Mouse (Mus musculus): Measurements from ENCODE around the gene Tas2r130. TPM values are rescaled to one million over a fixed set of nuclear protein-coding genes. Genes with fewer than 3 reads are reported as not detected.

Gene Tas2r130
- not detected for polyA plus RNA-seq (2014; fragmentation: Illumina TruSeq; extraction: RNeasy Lipid Tissue Mini Kit (QIAGEN cat#74804); ENCODE audit: low read depth, low replicate concordance)

DNA sequence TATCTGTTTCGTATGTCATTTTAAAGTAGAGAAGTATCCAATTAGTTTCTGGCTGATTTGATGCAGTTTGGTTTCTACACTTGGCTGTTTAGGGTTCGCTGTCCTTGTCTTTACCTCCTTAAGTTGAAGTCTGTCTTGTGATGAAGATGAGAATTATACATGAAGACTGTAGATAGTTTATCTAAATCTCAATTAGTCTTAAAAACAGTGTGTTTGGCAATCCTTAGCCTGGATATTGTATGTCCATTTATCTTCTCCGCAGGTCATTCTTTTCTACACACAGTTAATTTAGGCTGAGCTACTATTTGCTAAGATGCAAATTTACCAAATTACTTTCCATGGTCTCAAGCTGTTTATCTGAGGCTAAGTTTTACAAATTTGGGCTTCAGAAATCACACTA lies at the start of gene Tas2r130:
Gene Tas2r130, minus strand, starts transcription at position 101 of the 400 bp plus-strand sequence.

DNA sequence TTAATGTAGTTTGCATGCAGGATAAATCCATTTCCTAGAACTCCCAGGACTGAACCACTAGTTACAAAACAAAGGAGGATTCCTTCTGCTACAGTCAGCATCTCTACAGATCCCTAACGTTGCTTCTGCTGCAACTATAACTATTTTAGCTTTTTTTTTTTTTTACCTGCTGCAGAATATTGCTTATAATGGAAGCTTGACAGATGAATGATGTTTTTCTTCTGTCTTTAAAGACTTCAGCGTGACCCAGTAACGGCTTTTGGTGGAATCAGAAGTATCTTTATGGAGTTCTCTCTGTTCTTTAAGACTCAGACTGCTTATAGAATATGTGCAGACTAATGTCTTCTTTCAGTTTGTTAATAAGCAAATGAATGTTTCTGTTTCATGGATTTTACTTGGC lies 48.1 kb upstream of the Tas2r130 start, which contains the start of gene Tas2r106:
Gene Tas2r106, minus strand, starts transcription at position 101 of the 400 bp plus-strand sequence.

DNA sequence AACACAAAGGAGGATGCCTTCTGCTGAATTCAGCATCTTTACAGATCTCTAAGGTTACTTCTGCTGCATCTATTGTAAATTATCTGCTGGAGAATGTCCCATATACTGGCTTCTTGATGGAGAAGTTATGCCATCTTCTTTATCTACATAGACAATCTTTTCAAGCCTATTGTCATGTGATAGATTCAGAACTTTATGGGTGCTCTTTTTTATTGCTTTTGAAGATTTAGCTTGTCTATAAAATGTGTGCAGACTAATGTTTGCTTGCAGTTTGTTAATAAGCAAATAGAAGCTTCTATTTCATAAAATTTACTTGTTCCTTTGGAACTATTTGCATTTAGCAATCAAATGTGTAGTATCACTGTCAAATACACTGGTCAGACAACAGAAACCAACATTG lies 29.3 kb upstream of the Tas2r130 start, which contains the start of gene Tas2r107:
Gene Tas2r107, minus strand, starts transcription at position 101 of the 400 bp plus-strand sequence.

Other genes with a start within 250 kb of the Tas2r130 start
- gene Ybx3, start 242.4 kb downstream of the Tas2r130 start, polyA plus RNA-seq (2014; fragmentation: Illumina TruSeq; extraction: RNeasy Lipid Tissue Mini Kit (QIAGEN cat#74804); ENCODE audit: low read depth, low replicate concordance) = 861 TPM
- gene 5430401F13Rik, start 144.5 kb downstream of the Tas2r130 start, polyA plus RNA-seq (2014; fragmentation: Illumina TruSeq; extraction: RNeasy Lipid Tissue Mini Kit (QIAGEN cat#74804); ENCODE audit: low read depth, low replicate concordance) = 1.4 TPM
- not detected for gene Gm6619, start 144.5 kb downstream of the Tas2r130 start, polyA plus RNA-seq (2014; fragmentation: Illumina TruSeq; extraction: RNeasy Lipid Tissue Mini Kit (QIAGEN cat#74804); ENCODE audit: low read depth, low replicate concordance)
- gene Tas2r107, start 29.2 kb upstream of the Tas2r130 start, polyA plus RNA-seq (2014; fragmentation: Illumina TruSeq; extraction: RNeasy Lipid Tissue Mini Kit (QIAGEN cat#74804); ENCODE audit: low read depth, low replicate concordance) = not detected
- gene Tas2r106, start 48.0 kb upstream of the Tas2r130 start, polyA plus RNA-seq (2014; fragmentation: Illumina TruSeq; extraction: RNeasy Lipid Tissue Mini Kit (QIAGEN cat#74804); ENCODE audit: low read depth, low replicate concordance) = not detected
- gene Tas2r104, start 54.8 kb upstream of the Tas2r130 start, polyA plus RNA-seq (2014; fragmentation: Illumina TruSeq; extraction: RNeasy Lipid Tissue Mini Kit (QIAGEN cat#74804); ENCODE audit: low read depth, low replicate concordance) = not detected
- not detected for gene Tas2r105, start 56.6 kb upstream of the Tas2r130 start, polyA plus RNA-seq (2014; fragmentation: Illumina TruSeq; extraction: RNeasy Lipid Tissue Mini Kit (QIAGEN cat#74804); ENCODE audit: low read depth, low replicate concordance)
- gene Tas2r114, start 59.2 kb upstream of the Tas2r130 start, polyA plus RNA-seq (2014; fragmentation: Illumina TruSeq; extraction: RNeasy Lipid Tissue Mini Kit (QIAGEN cat#74804); ENCODE audit: low read depth, low replicate concordance) = not detected